Mouse (Mus musculus) lung, postnatal 25 days (tissue): ENCODE measurements around the gene Gcdh.
"Not testable (repeated sequence)": the region's sequence is repeated elsewhere in the genome, so short reads cannot be mapped to it uniquely, and the experiment has no call there.

Experiments used
- DNase-seq: peaks from one replicate; pipeline ENCODE4 v3.0.0; 2022; ENCODE audit warnings: low spot score

Gcdh gene

DNA sequence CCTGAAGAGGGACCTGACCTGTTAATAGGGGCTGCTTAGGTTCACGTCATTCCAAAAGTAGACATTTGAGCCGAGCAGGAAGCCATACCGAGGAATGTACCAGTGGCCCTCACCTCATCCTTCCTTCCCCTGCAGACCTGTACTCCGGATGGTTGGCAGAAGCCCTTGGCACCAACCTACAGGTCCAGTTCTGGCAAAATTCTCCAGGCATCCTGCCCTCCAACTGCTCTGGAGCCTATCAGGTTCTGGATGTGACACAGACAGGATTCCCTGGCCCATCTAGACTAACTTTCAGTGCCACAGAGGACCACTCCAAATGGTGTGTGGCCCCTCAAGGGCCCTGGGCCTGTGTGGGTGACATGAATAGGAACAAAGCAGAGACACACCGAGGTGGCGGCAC lies 16.8 kb upstream of the Gcdh start:
- DNase-seq: no peak

DNA sequence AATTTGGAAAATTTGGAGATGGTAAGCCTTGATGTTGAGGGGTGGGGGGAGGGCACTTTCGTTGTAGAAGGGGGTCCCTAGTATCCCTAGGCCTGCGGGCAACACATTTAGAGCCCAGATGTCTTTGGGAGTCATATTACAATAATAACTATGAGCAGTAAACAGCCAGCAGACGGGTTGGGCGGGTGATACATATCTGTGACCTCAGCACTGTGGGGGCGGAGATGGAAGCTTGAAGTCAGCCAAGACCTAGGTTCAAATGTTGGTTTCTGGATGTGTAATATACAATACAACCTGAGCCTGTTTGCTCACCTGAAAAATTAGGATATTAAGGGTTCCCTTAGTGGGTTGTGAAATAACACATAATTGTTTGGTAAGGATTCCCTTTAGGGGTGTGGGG lies 16.2 kb upstream of the Gcdh start:
- no peak for DNase-seq

DNA sequence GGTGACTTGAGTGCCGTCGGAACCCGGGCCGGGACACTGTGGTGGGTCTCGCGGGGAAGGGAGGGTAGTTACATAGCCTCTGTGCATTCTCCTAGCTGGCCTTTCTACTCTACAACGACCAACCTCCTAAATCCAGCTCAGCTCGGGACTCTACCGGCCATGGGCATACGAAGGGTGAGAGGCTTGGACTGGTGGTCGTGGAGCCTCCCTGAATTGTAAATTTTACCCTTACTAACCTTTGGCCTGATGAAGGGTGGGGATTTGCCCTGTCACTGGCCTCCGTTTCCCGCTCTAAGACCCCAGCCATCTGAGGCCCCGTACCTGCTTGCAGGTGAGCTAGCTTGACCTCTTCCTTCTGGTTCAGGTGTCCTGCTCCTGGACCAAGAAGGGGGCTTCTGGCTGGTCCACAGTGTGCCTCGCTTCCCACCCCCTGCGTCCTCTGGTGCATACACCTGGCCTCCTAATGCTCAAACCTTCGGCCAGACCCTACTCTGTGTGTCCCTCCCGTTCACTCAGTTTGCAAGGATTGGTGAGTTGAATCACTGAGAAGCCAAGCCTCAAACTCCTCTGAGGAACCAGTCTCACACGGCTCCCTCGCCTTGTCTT lies 15.5 kb upstream of the Gcdh start:
- DNase-seq: no peak

DNA sequence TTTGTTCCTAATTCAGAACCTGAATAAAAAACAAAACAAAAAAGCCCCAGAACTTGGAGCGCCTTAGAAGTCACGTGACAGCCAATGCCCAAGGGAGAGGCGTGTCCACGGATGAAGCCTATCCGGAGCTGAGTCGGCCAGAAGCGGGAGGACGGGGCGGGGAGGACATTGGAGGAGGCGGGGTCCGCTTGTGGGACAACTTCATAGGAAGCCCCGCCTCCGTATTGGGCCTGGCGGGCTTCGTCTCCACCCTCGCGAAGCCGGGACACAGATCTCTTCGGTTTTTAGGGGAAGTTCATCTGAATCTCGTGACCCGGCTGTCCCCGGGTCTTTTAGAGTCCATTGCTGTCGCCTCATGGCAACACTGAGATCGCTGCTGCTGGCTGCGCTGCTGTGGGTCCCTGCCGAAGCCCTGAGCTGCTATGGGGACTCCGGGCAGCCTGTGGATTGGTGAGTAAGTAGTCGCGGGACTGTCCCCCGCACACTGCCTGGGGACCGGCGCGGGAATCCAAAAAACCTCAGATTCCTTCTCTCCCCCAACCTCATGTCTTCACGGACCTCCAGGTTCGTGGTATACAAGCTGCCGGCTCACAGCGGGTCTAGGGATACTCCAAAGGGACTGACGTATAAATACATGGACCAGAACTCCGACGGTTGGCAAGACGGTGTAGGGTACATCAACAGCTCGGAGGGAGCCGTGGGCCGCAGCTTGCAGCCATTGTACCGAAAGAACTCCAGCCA lies 14.9 kb upstream of the Gcdh start, which contains the start of gene Dnase2a:
Gene Dnase2a (plus strand): TSS at position 140 of the 741 bp plus-strand sequence.
- DNase-seq: peak; percentile 99

DNA sequence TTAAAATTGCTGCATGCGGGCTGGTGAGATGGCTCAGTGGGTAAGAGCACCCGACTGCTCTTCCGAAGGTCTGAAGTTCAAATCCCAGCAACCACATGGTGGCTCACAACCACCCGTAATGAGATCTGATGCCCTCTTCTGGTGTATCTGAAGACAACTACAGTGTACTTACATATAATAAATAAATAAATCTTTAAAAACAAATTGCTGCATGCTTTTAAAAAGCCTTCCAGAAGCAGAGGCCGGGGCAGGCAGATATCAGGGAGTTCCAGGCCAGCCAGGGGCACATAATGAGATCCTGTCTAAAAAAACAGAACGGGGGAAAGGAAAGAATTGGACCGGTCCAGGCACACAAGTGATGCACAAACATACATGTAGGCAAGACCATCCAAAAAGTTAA lies 14.3 kb upstream of the Gcdh start:
- not testable (repeated sequence) for DNase-seq

DNA sequence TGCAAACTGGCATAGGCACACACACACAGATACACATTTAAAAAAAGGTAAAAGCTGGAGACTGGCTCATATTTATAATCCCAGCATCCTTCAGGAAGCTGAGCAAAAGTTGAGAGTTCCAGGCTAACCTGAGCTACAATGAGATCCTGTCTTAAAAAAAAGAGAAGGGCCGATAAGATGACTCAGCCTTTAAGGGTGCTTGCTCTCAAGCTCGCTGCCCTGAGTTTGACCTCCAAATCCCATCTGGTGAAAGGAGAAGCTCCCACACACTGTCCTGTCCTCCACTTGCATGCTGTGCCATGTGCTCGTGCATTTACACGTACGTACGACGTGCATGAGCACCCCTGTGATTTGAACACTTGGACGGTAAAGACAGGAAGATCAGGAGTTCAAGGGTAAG lies 13.8 kb upstream of the Gcdh start:
- no peak for DNase-seq

DNA sequence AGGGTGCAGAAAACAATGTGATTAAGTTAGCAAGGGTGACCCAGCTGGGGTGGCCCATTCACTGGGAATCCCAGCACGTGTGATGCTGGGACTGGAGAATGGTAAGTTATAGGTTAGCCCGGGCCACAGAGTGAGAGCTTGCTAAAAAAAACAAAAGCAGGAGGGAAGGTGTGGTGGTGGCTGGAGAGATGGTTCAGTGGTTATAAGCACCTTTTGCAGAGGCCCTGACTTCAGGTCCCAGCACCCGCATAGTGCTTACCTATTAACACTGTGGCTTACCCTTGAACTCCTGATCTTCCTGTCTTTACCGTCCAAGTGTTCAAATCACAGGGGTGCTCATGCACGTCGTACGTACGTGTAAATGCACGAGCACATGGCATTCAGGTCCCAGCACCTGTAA lies 13.3 kb upstream of the Gcdh start:
- no peak for DNase-seq

DNA sequence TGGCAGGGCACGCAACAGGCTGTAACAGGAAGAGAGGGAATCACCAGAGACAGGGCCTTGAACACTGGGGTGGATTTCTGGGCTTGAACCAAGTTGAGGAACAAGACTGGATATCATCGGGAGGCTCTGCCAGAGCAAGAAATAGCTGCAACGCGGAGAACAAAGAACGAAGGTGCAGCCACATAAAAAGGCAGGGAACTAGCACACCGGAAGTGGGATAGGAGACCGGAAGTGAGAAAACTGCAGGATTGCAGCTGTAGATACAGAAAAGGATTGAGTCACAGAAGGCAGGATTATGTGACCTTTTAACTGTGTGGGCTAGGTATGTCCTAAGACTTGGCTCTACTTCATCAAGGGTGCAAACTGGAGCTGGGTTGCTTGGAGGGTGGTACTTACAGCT lies 10.6 kb upstream of the Gcdh start:
- no peak for DNase-seq

DNA sequence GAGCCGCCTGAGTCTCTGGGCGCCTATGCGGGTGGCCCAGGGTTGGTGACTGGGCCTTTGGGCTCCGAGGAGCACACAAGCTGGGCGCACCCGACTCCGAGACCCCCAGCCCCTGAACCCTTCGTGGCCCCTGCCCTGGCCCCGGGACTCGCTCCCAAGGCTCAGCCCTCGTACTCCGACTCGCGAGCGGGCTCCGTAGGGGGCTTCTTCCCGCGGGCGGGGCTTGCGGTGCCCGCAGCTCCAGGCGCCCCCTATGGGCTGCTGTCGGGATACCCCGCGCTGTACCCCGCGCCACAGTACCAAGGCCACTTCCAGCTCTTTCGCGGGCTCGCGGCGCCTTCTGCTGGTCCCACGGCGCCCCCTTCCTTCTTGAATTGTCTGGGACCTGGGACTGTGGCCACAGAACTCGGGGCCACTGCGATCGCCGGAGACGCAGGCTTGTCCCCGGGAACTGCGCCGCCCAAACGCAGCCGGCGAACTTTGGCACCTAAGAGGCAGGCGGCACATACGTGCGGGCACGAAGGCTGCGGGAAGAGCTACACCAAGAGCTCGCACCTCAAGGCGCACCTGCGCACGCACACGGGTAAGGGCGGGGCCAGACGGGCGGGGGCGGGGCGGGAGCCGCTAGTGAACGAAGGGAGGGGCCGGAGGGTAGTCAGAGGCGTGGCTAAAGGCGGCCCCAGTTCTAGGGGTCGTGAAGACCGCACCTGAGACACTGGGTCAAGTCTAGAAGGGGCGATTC lies 9.4 kb upstream of the Gcdh start:
- DNase-seq: peak; percentile 92

DNA sequence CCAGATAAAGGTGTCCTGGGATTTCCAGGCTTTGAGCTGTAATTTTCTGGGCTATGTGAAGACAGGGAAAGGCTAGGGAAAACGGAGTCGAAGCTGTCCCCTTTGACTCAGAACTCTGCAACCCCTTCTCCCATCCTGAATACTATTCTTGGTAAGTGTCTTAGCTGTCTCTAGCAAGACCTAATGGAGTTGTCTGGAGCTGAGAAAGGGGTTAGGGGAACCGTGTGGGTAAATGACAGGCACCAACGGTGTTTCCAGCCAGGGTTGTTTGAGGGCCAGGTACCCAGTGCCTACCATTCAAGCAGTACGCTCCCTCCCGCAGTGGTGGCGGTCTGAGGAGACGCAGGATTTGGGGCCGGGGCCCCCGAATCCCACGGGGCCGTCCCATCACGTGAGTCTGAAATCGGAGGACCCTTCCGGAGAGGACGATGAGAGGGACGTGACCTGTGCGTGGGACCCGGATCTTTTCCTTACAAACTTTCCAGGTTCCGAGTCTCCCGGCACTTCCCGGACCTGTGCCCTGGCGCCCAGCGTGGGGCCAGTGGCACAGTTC lies 8.7 kb upstream of the Gcdh start:
- no peak for DNase-seq

DNA sequence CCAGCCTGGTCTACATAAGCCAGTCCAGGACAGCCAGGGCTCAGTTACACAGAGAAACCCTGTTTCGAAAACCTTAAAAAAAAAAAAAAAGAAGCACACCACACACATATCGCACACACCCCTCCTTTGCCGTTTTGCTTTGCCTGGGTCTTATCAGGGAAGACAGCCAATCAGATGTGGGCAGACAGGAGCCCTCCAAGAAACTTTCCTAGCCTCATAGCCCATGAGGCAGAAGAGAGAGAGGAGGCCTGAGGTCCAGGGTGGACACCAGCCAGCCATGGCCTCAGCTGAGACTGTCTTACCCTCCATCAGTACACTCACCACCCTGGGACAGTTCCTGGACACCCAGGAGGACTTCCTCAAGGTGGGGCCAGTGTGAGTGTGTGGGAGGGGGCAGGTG lies 8.0 kb upstream of the Gcdh start, which contains the start of gene Klf1:
Gene Klf1 (plus strand): TSS at position 177 of the 400 bp plus-strand sequence.
- no peak for DNase-seq

DNA sequence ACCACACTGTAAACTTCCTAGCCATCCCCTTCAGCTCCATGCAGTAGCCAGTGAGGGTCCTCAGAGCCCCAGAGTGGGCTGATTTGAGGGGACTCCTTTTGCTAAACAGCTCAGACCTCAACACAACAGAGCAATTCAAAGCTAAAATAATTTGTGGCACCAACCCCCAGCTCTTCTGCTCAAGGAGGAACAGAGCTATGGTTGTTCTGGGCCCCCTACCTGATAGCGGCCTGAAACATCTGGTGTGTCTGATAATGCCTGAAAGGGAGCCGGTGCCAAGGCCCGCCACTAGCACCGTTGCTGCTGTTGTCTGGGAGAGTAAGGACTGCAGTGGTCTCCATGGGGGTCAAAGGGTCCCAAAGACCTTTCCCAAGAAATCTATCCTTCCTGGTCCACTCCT lies 7.3 kb upstream of the Gcdh start:
- DNase-seq: no peak

DNA sequence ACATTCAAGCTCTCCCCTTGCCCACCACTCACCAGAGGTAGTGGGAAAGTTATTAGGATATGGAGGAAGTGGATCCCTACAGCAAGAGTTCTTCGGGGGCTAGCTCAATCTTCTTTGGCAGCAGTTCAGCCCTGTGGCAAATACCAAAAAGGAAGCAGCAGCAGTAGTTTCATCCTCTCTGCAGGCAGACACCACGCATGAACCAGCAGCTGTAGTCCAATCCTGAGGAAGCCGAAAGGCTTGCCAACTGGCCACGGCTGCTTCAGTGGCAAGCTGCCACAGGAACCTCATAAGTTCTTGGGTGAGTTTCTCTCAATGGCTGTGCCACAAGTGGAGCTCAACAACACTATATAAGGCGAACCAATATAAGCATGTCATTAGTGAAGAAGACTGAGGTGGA lies 2.2 kb upstream of the Gcdh start:
- DNase-seq: no peak

DNA sequence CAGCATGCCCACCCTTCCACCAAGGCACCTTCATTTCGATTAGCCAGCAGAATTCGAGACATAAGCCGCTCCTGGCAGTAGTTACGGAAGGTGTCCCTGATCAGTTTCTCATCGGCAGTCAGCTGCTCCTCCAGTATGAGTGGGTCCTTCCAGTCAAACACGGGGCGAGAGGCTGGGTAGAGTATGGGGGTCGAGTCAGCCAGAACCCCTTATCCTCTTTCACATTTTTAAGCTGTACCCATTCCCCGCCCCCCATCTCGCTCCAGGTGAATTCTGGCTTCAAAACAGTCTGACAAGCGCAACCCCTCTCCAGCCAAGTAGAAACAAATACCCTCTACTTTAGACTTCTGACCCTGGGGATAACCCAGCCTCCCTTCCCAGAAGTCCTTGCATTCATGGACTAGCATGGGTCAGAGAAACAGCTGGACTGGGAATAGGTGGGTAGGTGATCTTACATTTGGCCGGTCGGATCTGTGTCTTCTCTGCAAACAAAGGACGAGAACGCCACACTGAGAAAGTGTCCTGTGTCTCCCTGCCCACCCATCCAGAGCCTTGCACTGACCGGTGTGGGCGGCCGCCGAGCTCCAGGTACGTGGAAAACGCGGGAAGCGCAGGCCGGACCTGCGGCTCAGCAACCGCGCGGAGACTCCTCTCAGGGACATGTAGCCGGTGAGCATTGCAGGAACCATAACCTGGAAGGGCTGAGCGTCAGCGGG lies 570 bp downstream of the Gcdh start:
- no peak for DNase-seq

DNA sequence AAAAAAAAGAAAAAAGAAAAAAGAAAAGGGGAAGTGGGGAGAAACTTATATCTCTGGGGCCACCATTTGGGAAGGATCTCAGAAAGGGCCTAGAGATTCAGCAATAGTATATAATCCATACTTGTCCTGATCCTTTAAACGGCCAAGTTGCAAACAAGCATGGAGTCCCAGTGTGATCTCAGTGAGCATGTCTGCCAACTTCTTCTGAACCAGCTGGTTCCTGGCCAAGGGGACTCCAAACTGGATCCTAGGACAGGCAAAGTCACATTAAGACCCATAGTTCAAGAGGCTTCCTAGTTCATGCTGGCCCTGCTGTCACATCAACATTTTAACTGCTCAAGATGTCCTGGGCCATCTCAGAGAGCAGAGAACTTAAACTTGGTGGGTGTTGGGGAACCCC lies 4.6 kb downstream of the Gcdh start:
- no peak for DNase-seq

DNA sequence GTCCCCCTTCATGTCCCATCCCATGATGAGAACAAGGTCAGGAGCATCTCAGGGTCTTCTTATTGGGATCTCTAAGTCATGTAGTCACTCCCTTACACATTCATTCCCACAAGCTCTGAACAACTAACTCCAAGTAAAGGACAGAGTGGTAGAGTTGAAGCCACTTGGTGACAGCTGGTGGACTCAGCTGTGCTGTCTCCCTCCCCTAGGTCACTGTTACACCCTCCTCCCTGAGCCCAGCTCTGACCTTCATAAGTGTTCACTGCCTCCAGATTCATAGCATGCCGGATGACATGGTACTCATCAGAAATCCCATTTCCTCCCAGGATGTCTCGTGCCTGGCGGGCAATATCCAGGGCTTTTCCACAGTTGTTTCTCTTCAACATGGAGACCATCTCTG lies 5.4 kb downstream of the Gcdh start:
- DNase-seq: no peak

DNA sequence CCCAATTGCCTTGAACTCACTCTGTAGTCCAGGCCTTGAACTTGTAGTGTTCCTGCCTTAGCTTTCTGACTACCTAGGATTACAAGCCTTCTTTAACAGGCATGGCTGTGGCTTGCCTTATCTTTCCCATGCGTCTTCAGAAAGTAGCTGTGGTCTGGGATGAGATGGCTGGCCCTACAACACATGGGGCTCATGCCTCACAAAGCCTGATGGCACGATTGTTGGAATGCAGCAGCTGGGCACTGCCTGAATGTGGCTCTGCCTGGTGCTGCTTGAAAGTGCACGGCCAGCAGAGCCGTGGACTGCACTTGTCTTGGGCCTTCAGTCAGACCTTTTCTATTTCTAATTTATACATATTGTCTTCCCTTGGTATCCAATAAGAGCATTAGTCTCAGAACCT lies 9.0 kb downstream of the Gcdh start:
- no peak for DNase-seq

DNA sequence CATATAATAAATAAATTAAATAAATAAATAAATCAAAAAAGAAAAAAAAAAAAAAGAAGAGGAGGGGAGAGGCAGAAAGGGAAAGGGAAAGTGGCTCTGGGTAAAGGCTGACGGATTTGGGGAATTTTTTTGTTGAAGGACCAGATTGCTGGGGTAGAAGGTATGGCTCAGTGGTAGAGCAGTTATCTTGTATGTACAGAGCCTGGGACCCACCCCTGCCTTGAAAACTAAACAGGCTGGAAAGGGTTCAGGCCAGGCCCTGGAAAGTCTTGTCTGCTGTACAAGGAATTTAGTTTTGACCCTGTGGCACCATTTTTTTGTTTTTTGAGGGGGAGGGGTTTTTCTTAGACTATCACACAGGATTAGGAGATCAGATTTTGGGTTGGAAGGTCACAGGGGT lies 14.8 kb downstream of the Gcdh start:
- DNase-seq: no peak

DNA sequence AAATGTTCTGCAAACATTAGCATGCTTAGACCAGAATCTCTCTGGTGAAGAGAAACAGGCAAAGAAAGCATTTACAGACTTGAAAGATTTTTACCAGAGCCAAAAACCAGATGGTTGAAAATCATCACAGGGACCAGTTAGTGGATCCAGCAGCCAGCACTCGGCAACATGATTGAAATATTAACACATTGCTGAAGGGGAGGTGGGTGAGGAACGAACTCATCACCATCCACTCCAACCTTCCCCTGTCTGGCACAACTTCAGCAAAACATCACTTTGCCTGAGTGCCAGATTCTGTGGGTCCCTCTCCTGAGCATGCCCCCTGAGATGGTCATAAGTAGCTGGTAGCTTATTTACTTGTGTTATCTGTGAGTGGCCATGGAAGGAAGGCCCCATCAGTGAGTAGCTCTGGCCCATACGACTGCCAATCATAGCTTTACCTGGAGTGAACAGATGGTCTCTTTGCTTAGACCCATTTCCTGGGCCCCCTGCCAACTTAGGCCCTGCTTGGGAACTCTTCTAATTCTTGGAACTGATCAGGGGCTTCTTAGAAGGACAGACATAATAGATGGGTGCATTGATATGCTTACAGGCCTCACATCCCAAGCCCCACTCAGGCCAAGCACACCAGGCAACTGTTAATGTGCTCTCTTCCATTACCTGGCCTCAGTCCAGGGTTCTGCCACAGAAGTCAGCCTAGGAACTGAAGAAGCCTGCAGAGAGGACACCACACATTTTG lies 16.3 kb downstream of the Gcdh start:
- no peak for DNase-seq

DNA sequence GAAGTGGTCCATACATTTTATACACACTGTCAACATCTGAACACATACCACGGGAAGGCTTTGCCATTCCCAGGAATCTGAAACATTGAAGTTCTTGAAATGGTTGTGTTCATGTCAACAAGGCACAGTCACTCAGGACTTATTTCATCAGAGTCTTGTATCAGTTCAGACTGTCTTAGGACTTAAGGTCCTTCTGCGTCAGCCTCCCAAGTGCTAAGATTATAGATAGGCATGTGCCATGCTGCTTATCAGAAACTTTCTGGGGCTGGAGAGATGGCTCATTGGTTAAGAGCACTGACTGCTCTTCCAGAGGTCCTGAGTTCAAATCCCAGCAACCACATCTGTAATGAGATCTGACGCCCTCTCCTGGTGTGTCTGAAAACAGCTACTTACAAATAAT lies 19.4 kb downstream of the Gcdh start:
- DNase-seq: no peak

DNA sequence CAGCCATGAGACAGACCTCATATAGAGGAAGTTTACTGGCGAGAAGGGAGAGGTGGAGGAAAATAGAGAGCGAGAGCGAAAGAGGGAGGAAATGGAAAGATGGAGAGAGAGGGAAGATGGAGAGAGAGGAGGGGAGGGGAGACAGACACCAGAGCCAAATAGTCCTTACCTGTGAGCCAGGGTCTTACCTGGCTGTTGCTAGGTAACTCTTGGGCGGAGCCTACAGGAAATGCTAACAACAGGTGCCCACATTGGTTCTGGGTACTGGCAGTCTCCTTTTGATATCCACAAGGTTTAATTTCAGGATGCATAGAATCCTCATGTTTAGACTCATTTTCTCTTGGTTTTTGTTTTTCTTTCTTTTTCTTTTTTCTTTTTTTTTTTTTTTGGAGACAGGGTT lies 20.7 kb downstream of the Gcdh start:
- no peak for DNase-seq
